Mouse (Mus musculus) heart, postnatal 36 days (tissue): ENCODE data around the gene Dstyk. TPM values are rescaled to one million over a fixed set of nuclear protein-coding genes. Genes with fewer than 3 reads are reported as not detected.

Experiments used
- DNase-seq, 2 experiments: peaks; one replicate each; pipeline ENCODE4 v3.0.0; 2021 to 2022
- intact Hi-C: fragments of 180-260 bp; cut with DNase I; formaldehyde crosslinking; loops from one replicate; pipeline ENCODE4 v1.15.1; 2025
- total RNA-seq, 2 experiments: library from RNA; stranded (reverse); gene quantifications; 2 replicates each; pipeline ENCODE4 v1.2.3; 2021

Dstyk gene
- total RNA-seq, 2 experiments from 2014 or later = 16.6 to 17.0 TPM

DNA sequence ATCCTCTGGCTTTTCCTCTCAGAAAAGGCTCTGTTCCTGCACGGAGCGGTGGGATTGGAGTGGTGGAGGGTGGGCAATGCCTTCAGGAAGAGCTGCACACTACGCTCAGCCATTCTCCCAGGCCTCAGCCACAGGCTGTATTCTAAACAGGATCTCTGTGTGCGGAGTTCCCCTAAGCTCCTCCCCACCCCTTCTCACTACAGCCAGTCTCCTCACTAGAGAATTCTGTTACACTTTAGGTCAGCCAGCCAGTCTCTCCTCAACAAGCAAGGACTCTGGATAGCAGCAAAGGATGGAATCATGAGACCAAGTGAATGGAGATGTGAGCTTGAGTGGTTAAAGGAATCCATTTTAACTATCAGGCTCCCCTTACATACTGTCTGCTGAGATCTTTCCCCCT is 29.4 kb upstream of the Dstyk start:
- intact Hi-C loops = no loop called here
- peak in 1 of 2 experiments; percentile 39 for DNase-seq

- peak in 1 of 2 experiments; percentile 48 for DNase-seq
- intact Hi-C loops = no loop called here
Observed at GRCm38 (mm10) chr1:132388813-132389803, 28.2 kb upstream of the Dstyk start.

GRCm38 (mm10) chr1:132389886-132390585 is 27.3 kb upstream of the Dstyk start:
- intact Hi-C loops = loop anchor here (1.0 to 2.0 kb wide), 3 partner anchors 23 to 87 kb away; partner anchors contain the start of gene Rbbp5
- DNase-seq = peak; percentile 63 to 67

DNA sequence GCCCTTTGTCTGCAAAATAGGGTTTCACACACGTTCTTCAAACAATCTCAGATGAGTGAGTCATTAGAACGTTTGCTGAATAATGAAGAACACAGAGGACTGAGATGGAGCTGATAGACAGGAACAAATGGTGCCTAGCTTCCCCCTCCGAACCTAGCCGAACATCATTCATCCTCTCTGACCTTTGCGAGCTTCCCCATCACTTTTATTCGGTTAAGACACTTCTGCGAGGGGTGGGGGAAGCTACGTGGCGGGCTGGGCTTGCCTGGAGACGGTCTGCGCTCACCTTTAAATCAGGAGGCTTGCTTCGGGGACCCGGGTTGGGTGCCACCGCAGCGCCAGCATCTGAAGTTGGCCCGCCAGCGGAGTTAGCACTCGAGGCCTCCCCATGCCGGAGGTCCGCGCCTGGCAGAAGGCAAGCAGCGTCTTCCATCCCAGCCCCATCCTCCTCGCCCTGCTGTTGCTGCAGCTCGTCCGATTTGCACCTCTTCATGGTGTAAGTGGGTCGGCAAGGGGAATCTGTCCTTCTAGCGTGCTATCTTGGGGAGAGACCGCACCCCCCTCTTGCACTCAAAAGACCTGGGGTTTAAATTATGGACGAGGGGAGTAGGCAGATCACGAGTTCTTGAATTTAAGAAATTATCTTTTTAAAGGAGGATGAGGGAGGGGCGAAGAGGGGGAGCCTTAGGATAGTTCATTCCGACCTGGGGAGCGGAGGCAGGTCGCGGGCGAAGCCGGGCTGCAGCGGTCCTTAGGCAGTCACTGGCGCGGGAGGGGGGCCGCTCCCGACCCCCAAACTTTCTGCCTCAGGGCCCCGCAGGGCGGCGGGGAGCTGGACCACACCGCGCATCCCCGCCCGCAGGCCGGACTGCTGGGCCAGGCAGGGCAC is 26.4 kb upstream of the Dstyk start, which contains the start of gene Tmcc2:
TSS of gene Tmcc2 (minus strand) at position 591 of the 889 bp plus-strand sequence.
- intact Hi-C loops = loop anchor here (1.0 to 2.0 kb wide), 4 partner anchors 24 to 86 kb away; partner anchors contain the start of gene Rbbp5
- peak; percentile 47 to 56 for DNase-seq

DNA sequence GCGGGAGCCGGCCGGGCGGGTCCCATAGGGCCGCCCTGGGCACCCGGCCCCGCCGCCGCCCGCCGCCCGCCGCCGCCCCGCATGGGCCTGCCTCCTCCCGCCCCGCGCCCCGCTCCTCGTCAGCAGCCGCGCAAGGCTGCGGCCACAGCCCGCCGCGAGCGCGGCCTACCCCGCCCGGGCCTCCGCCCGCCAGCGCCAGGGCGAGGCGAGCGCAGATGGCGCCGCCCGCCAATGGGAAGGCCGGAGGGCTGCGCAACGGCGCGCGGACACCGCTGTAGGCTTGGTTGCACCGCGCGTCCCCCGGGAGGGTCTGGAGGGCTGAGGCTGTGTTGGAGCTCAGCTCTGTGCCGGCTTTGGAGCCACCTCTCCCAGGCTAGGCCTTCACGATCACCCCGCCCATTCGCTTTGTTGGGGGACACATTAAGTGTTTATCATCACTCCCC is 25.8 kb upstream of the Dstyk start:
- intact Hi-C loops = loop anchor here (1.0 to 2.0 kb wide), 3 partner anchors 25 to 85 kb away; partner anchors contain the start of gene Rbbp5
- DNase-seq = peak; percentile 76 to 86

- intact Hi-C loops = no loop called here
- DNase-seq = no peak
Observed at GRCm38 (mm10) chr1:132392872-132393271, 24.5 kb upstream of the Dstyk start.

DNA sequence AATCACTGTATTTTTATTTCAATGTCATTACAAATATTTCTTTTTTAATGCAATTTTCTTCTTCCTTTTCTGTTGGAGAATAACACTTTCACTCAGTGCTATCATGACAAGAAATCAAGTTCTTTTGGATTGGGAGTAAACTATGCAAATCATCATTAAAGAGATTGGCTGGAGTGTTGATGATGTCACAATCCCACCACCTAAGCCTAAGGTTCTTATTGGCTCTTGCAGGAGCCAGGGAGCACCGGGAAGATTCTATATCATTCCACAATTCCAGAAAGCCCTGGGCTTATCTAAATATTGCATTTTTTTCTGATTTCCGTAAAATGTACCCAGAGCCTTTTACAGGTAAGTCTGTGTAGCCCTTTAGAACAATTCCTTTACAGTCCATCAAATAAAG is 20.6 kb upstream of the Dstyk start:
- no peak for DNase-seq
- intact Hi-C loops = no loop called here

- no peak for DNase-seq
- intact Hi-C loops = no loop called here
Observed at GRCm38 (mm10) chr1:132400538-132400937, 16.8 kb upstream of the Dstyk start.

- DNase-seq = no peak
- intact Hi-C loops = no loop called here
Observed at GRCm38 (mm10) chr1:132401843-132402242, 15.5 kb upstream of the Dstyk start.

DNA sequence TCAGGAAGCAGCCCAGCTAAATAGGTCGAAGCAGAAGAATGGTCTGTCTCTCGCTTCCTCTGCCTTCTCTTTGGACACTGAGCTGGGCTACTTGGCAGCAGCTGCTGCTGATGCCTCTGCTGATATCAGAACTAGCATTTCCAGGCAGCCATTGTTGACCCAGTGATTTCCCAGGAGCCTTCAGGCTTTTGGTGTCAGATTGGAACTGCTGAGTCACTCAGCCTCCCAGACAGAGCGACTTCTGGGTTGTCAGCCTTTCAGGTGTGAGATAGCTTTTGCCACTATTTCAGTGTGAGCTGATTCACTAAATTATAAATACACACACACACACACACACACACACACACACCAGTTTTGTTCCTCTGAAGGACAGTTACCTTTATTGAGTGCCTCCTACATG is 6.7 kb upstream of the Dstyk start:
- no peak for DNase-seq
- intact Hi-C loops = no loop called here

DNA sequence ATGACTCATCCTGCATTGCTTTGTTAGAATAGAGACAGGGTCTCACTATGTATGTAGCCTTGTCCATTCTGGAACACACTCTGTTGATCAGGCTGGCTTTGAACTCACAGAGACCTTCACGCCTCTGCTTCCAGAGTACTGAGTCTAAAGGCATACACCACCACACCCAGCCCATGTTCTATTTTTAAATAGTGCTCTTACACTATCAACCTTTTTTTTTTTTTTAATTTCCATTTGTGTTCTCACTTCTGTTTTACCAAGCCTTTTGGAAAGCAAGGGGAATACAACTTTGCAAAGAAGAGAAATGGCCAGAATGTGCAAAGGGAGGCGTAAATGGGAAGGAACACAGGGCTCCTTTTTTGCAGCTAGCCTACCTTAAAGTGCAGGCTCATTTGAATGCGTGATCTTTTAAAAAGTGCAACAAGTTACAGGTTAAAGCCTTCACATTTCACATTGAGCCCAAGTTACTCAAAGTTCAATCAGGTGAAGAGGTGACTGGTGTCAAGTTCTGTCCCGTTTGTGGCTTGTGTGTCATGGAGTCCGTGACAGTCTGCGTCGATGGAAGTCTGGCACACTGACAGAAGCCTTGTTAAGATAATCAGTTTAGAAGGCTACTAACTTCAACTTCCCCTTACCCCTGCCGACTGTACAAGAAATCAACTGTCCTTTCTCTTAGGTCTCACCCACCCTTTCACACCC is 962 bp upstream of the Dstyk start:
- no peak for DNase-seq
- intact Hi-C loops = loop anchor here (1.0 to 5.0 kb wide), 3 partner anchors 20 to 104 kb away; partner anchors contain the start of gene Tmcc2

GRCm38 (mm10) chr1:132416943-132417290 is 438 bp upstream of the Dstyk start:
- intact Hi-C loops = loop anchor here (1.0 to 5.0 kb wide), 4 partner anchors 20 to 105 kb away; partner anchors contain the start of gene Tmcc2
- DNase-seq = no peak

DNA sequence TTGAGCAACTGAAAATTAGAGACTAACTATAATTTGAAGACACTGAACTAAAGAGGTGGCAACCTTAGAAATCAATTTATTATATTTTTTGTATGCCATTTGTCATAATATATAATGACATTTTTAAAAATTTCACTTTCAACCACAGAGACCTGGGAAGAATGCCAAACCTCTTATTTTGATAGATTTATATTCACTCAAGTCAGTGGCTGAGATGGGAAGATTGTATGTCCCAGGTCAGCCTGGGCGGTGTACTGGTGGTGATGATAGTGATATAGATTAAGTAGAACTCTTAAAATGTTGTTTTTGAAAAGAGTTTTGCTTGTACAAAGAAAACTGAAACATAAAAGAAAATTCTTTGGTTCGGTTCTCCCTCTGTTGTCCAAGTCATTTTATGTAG is 2.9 kb downstream of the Dstyk start:
- intact Hi-C loops = no loop called here
- DNase-seq = no peak

DNA sequence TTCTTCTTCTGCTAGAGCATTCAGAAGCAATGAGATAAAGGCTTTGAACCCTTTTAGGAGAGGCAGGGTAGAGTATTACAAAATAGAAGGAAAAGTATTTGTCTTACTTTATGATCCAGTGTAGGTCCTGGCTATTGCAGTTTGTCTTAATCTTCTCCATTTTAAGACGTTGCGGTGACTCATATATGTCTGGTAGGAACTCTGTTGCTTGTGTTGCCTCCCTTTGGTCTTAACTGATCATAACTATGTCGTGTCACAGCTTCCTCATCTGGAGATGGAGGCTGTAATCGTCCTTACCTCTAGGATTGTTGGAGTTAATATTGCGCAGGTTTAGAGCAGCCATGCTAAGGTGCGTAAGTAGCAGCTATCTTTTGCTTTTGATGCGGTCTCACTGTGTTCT is 3.3 kb downstream of the Dstyk start:
- DNase-seq = no peak
- intact Hi-C loops = no loop called here

GRCm38 (mm10) chr1:132422912-132423696 is 5.7 kb downstream of the Dstyk start:
- DNase-seq = no peak
- intact Hi-C loops = no loop called here

DNA sequence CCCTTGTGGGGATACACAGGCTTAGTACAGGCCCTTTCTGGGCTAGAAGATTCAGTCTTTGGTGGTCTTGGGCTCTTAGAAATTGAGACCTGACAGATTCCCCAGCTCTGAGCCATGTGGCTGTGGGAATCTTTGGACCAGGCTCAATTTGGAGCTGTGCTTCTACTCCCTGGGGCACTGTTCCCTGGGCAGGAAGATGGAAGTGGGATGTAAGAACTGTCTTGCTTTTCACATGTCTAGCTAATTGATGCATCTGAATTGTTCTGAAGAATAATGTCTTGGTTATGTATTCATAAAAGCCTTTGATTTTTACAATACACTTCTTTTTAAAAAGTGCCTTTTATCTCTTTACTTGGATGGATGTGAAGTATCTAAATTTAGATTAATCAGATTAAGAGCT is 8.2 kb downstream of the Dstyk start:
- intact Hi-C loops = no loop called here
- no peak for DNase-seq

DNA sequence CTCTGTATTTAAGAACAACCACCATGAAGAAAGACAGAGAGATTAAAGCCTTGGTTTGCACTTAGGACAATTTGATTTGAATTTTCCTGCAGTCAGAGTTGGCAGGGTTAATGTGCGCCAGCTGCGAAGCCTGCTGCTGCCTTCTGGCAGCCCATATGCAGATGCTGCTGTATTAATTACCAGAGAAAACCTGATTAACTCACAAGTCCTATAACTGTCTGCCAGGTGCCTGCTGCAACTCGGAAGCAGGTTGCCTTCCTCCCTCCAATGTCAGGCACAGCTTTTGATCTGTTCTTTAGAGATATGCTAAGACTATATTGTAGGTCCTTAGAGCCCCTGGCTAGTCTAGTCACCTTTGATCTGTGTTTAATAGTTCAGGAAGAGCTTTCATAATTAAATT is 13.5 kb downstream of the Dstyk start:
- no peak for DNase-seq
- intact Hi-C loops = no loop called here

DNA sequence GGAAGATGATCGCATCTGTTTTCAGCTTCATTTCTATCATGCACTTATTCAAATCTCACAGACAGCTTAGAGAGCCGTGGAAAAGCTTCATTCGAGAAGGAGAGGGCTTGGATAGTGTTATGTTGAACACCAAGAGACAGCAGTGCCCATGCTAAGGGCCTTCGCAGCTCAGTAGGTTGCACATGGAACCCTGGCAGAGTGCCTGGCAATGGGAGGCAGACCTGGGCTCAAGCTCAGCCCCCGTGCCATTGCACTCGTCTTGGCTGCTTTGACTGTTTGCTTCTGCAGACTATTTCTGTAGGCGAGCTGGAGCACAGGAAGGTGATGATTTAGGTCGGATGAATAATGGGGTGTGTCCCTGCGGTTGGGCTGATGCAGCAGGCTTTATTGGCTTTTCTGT is 14.4 kb downstream of the Dstyk start:
- intact Hi-C loops = no loop called here
- peak; percentile 18 to 24 for DNase-seq

DNA sequence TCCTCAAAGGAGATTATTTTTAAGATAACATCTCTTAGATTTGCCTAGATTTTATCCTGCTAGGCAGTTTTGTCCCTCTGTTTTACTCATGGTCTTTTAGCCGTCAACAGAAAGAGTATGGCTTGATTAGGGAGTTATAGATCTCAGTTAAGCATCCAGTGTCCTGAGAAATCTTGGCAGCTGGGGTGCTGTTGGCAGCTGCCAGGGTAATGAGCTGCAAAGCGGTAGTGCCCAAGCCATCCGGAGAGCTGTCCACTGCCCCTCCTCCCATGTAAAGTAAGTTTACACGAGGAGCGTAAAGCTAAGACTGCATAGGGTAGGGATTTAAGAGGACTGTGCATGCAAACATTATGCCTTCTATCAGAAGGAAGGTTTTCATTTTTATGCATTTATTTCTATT is 16.0 kb downstream of the Dstyk start:
- DNase-seq = no peak
- intact Hi-C loops = no loop called here
